Mouse (Mus musculus): Measurements from ENCODE around the gene Hdac10.
A peak's percentile ranks its signal among the peaks of the same experiment; 100 is the strongest.

Hdac10 gene

GRCm38 (mm10) chr15:89128382-89129350 is at the start of gene Hdac10:
Hdac10 (minus strand) TSS chr15:89128700.
- peak; percentile 78 to 81 for DNase-seq

DNA sequence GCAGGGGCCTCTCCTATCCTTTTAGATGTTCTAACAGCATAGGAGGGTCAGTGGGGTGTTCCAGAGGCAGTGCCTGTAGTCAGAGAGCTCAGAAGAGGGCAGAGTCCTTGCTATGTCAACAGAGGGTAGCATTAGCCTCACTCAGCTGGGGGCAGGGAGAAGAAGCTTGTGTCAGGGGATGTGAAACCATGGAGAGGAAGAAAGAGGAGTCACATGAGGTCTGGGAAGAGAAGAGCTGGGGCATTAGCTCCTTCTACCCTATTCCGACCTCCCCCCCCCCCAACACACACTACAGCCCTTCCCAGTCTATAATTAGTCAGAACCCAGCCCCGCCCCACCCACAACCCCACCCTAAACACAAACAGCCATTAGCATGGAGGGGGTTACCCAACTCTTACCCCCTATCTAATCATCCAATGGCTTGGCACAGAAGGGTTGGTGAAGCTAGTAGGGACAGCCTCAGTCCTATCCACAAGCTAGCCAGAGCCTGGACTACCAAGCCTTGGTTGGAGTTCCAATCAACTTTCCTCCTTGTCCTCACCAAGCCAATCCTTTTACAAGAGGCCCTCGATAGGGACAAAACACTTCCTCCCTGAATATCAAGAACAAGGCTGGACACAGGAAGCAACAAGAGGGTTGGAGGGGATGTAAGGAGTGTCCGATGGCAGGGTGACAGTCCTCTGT is 49.2 kb upstream of the Hdac10 start:
- DNase-seq = no peak

DNA sequence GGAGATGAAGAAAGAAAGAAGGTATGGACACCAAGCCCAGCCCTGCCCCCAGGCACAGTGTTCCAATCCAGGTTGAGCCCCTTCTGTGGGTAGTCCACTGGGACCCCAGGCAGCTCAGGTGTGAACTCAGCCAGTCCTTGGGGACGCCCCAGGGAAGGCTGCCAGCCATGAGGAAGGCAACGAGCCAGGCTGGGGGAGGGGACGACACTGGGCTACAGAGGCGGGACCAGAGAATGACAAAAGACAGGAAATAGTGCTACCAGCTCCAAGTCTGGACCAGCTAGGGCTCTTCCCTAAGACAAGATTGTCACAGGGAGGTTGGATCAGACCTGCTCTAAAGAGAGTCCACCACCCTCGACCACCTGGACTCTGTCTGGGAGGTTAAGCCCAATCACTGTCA is 48.6 kb upstream of the Hdac10 start:
- DNase-seq = no peak

DNA sequence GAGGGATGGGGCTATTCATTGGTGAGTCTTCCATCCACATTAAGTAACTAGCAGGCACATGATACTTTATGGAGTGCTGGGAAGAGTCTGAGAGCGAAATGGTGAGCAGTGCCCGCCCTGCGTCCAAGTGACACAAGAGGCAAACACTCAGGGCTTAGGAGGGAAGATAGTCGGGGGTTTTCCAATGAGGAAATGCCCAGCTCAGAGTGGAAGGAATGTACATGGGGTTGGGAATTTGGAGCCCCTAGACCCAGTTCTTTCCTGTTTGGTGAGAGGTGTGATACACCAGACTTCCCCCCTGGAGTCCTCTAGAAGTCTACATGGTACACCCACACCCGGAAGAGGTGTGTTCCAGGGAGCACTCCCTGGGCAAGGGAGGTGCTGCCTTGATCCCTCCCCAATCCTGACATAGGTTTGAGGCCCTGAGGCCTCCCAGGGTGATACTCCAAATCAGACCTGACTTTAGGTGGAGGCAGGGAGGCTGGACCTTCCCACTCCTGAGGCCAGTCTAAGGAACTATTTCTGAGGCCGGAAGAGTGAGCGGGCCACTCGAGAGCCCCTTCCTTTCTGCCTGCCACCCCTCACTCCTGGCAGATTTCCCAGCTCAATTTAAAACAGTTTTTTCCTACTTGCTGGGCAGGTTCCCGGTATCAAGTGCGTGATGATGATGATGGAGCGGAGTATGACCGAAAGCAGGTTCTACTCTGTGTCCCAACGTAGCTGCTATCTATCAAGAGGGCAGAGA is 47.1 kb upstream of the Hdac10 start:
- DNase-seq = no peak

- DNase-seq = no peak
Measured at GRCm38 (mm10) chr15:89174889-89175339, 46.4 kb upstream of the Hdac10 start.

- DNase-seq = no peak
Measured at GRCm38 (mm10) chr15:89173906-89174214, 45.4 kb upstream of the Hdac10 start.

DNA sequence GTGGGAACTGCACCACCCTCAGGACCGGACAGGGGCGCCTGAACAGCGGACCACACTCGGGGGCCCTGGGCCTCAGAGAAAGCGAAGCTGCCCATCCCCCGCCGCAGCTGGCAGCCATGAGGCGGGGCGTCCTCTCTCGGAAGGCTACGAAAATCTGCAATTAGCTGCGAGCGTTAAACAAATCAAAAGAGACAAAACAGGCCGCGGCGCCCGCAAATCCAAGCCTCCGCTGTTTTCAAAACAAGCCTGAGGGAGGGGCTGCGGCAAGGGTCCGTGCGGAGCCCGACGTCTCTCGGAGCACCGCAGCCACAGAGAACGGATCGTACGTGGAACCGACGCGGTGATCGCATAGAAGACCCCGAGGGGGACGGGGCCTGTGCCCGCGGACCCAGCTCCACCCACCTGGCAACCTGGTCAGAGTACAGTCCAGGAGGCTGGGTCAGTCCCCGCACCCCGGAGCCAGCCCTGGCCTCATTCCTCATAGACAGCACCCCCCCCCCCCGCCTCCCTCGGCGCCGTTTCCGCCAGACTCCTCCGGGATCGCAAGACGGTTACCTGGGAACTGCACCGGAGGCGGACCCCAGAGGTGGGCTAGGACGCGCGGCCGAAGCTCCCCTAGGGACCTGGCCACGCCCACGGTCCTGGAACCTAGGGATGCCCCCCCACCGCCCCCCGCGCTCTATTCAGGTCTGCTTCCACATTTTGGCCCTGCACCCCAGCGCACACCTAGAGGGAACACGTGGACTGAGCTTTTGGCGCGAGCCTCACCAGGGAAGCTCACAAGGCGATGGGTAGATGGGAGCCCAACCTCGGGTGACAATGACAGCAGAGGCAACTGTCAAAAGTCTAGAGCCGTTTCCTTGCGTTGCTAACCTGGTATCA is 44.8 kb upstream of the Hdac10 start:
- DNase-seq = no peak

GRCm38 (mm10) chr15:89172276-89172935 is 43.9 kb upstream of the Hdac10 start:
- no peak for DNase-seq

DNA sequence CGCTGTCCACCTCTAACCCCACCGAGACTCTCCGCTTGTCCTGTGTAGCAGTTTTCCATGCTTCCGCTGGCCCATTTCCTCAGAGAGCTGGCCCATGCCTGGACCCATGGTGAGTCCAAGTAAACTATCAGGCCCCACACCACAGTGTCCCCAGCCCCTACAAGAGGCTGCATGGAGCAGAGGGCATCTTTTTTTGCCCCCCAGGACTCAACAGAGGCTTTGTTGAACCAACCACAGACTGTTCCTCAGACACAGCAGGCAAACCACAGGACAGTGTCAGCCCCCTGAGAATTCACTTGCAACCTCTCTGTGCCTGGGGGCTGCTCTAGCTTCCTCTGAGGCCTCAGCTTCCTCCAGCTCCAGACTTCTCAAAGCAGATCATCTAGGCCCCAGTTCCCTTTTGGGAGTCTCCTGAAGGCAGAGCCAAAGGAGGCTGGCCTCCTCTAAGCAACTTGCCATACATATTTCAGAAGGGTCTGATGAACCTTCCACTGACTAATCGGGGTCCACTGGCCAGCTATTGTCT is 43.1 kb upstream of the Hdac10 start:
- no peak for DNase-seq

DNA sequence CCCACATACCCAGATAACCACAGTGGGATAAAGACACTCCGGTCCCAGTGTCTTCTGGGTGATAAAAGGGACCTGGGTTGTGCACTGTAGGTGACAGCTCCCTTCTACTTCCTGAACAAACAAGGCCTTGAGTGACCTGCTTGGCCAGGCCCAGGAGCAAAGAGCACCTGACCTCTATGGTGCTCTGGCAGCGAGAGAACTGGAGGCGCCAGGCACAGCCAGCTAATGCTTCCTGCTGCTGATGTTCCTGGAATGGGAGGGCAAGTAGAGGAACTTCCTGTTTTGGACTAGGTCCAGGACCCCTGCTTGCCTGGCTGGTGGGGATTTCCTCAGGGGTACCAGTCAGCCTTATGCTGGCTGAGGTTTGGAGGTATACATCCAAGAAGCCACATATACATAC is 41.6 kb upstream of the Hdac10 start:
- no peak for DNase-seq

DNA sequence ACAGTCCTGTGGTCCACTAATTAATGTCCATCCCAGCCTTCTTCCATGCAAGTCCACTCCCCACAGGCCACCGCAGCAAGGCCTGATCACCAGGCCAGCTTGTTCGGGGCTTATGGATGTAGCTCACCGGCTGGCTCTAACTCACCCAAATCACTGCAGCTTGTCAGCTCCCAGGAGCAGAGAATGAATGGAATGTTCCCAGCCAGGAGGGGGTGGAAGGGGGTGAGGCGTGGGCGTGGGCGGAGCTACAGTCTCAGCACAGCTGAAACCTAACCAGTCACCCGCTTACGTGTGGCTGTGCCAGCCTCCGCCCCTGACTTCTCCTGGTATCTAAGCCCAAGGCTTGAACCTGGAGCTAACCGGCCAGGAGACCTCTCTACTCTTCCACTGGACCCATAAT is 40.9 kb upstream of the Hdac10 start:
- no peak for DNase-seq

GRCm38 (mm10) chr15:89168922-89169321 is 40.4 kb upstream of the Hdac10 start:
- DNase-seq = no peak

GRCm38 (mm10) chr15:89165478-89165877 is 37.0 kb upstream of the Hdac10 start:
- no peak for DNase-seq

- no peak for DNase-seq
Measured at GRCm38 (mm10) chr15:89161397-89161796, 32.9 kb upstream of the Hdac10 start.

GRCm38 (mm10) chr15:89158516-89158915 is 30.0 kb upstream of the Hdac10 start:
- no peak for DNase-seq

GRCm38 (mm10) chr15:89157954-89158353 is 29.5 kb upstream of the Hdac10 start:
- peak; percentile 69 to 71 for DNase-seq

- DNase-seq = no peak
Measured at GRCm38 (mm10) chr15:89152312-89152711, 23.8 kb upstream of the Hdac10 start.

DNA sequence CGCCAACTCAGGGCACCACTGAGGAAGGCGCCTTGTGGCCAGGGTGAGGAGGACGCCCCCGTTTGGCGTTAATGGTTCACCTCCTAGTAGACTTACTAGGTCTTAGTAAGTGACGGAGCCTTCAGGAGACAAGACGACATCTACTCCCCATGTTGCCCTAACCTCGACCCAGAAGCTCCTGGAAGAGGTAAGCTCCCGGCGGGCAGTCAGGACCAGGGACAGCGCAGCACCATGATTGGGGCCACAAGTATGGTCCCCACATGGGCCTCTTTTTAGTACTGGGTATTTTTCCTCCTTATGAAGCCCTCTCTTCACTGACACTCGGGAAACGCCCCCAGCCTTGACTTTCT is 21.5 kb upstream of the Hdac10 start:
- peak; percentile 45 to 51 for DNase-seq

- DNase-seq = peak; percentile 72 to 80
Measured at GRCm38 (mm10) chr15:89149271-89150040, 21.0 kb upstream of the Hdac10 start, which contains the start of gene Mapk11. Mapk11 (minus strand) TSS chr15:89149628.

GRCm38 (mm10) chr15:89148496-89149270 is 20.2 kb upstream of the Hdac10 start:
- no peak for DNase-seq
